Mouse (Mus musculus) liver, adult 2 months (tissue): ENCODE data around the gene Vasp. TPM values are rescaled to one million over a fixed set of nuclear protein-coding genes. Genes with fewer than 3 reads are reported as not detected.

Experiments used
- DNase-seq: peaks from one replicate; pipeline ENCODE4 v3.0.0-alpha.2; 2011; ENCODE audit warnings: low read depth, low spot score; ENCODE audit errors: extremely low read depth
- H3K27ac ChIP-seq: fragments of 200-500 bp; replicated peaks from 2 replicates; pipeline ENCODE4 v1.5.1; 2012; ENCODE audit warnings: low read depth, mild to moderate bottlenecking, control low read depth, inconsistent platforms, low read length; ENCODE audit not compliant: insufficient read depth
- H3K27me3 ChIP-seq: fragments of 200-500 bp; 2 replicates; pipeline ENCODE4 v1.6.1; 2012; ENCODE audit warnings: mild to moderate bottlenecking, moderate library complexity, low read length, inconsistent platforms; ENCODE audit not compliant: control insufficient read depth, insufficient read depth
- H3K36me3 ChIP-seq: fragments of 200-500 bp; 2 replicates; pipeline ENCODE4 v1.6.1; 2012; ENCODE audit warnings: low read length, inconsistent platforms; ENCODE audit not compliant: control insufficient read depth, insufficient read depth
- H3K4me1 ChIP-seq: fragments of 200-500 bp; 2 replicates; pipeline ENCODE4 v1.6.1; 2011; ENCODE audit warnings: low read length; ENCODE audit not compliant: control insufficient read depth, insufficient read depth
- H3K4me3 ChIP-seq: fragments of 200-500 bp; 2 replicates; pipeline ENCODE4 v1.5.1; 2011; ENCODE audit warnings: low read depth, mild to moderate bottlenecking, control low read depth, low read length, moderate library complexity; ENCODE audit not compliant: insufficient read depth
- H3K79me2 ChIP-seq: fragments of 200-500 bp; 2 replicates; pipeline ENCODE4 v1.6.1; 2012; ENCODE audit warnings: inconsistent platforms, mild to moderate bottlenecking, low read length, moderate library complexity; ENCODE audit not compliant: control insufficient read depth, insufficient read depth
- H3K9ac ChIP-seq: fragments of 200-500 bp; 2 replicates; pipeline ENCODE4 v1.6.1; 2012; ENCODE audit warnings: low read depth, mild to moderate bottlenecking, control low read depth, inconsistent platforms, low read length
- CTCF ChIP-seq: fragments of 200-500 bp; IDR thresholded peaks from 2 replicates; pipeline ENCODE4 v1.5.1; 2011; ENCODE audit warnings: low read depth, low read length, control low read depth
- POLR2A ChIP-seq: fragments of 200-500 bp; IDR thresholded peaks from 2 replicates; pipeline ENCODE4 v1.6.1; 2011; ENCODE audit warnings: low read length, control low read depth; ENCODE audit not compliant: insufficient read depth; ENCODE audit errors: extremely low read depth
- WGBS: fragments of 180-500 bp; shearing (Covaris S2); methylation state at CpG from one replicate; pipeline ENCODE4 v1.1.7; 2018; 5-methylcytosine and 5-hydroxymethylcytosine counted together
- polyA plus RNA-seq: library from polyadenylated mRNA; depleted of rRNA; stranded (reverse); fragments of >200 nt; gene quantifications from 2 replicates; pipeline ENCODE4 v1.2.3, GENCODE M21; 2012
- total RNA-seq: library from RNA; depleted of rRNA; stranded (reverse); fragments of >200 nt; gene quantifications from 2 replicates; pipeline ENCODE4 v1.2.3, GENCODE M21; 2014

The Vasp gene
- total and polyA plus RNA-seq, 2 experiments: 6.3 to 37.1 TPM

DNA sequence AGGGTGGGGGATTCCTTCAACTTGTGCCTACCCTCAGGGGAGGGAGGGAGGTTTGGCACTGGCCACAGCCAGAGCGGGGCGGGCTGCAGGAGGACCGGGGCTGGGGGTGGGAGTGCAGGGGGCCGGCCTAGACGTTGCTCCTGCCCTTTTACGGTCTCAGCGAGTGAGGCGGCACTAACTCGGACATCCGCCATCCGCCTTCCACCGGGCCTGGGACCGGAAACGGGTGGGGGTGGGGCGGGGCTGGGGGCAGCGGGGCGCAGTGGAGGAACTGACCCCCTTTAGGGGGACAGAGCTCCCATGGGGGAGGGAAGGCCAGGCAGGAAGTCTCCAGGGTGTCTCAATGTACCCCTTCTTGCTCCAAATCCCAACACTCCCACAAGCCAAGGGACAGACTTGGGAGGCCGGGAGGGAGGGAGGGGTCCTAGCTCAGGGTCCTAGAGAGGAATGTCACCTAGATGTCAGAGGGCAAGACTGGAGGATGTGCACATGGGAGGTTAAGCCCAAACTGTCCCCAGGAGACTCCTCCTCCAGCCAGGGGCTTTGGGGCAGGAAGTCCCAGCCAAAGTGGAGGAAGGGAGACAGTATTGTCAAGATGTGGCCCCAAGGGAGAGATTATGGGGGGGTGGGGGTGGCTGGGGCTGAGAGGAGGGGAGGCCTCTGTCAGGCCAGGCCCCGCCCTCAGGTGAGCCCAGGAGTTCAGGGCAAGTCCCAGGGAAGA is 1.7 kb downstream of the Vasp start:
- 18% methylated on average over 18 of the region's 19 CpGs for WGBS
- TF ChIP-seq POLR2A: no peak
- TF ChIP-seq CTCF: no peak
- Histone ChIP-seq H3K4me3 (peak overlapping the region; percentile 37), H3K27me3 (no peaks in the 10 kb centered on the region), H3K9ac (peak overlapping the region; percentile 37), H3K36me3 (no peaks in the 10 kb centered on the region), H3K79me2 (peaks cover 28% of the 10 kb centered on the region), H3K4me1 (peaks cover 6% of the 10 kb centered on the region; the same call in 1 of the 2 replicates), H3K27ac (peak overlapping the region; percentile 68)
- DNase-seq: peak; percentile 18

DNA sequence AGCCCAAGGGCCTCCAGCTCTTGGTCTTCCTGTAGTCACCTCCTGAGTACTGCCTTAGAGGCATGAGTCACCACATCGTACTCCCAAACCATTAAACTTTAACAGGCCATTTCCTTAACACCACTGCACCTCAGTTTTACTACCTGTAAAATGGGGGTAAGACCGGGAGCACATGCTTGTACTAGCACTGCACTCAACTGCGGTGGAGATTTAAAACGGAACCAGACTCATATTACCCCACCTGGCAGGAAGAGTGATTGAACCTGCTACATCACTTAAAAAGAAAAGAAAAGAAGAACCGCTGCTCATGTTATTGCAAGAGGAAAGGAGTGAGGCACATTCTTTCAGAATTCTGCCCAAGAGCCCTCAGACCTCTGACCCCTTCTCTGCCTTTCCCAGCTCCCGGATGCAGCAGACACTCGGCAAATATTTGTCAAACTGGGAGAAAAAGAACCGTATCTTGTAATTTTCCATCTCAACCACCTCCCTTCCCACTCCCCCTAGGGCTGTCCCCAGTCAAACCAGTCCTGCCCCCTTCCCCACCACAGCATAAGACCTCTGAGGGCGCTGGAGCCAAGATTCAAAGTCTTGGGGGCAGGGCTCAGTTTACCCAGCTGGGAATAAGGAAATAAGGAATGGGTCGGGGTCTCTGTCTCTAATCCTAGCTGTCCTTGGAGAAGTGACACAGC is 2.5 kb downstream of the Vasp start:
- H3K4me1 ChIP-seq: peaks cover 6% of the 10 kb centered on the region; the same call in 1 of the 2 replicates

DNA sequence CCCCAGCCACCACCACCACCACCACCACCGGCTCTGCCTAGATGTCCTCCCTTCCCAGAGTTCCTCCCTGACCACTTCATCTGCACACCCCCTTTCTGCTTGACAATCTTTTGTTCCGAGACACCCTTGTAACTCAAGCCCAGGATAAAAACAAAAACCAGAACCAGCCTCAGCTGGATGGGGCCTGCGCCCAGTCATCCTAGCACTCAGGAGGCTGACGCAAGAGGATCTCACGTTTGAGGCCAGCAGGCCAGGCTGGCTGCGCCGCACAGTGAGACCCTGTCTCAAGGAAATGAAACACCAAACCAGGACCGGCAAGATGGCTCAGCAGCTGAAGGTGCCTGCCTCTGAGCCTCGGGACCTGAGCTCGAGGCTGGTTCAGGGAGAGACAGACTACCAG is 4.6 kb downstream of the Vasp start:
- TF ChIP-seq POLR2A (no peak), CTCF (no peak)
- H3K79me2 ChIP-seq: peaks cover 30% of the 10 kb centered on the region
- H3K9ac ChIP-seq: peak overlapping the region; percentile 41
- no peak overlapping the region; the same call in 1 of the 2 replicates for H3K4me3 ChIP-seq
- peaks cover 6% of the 10 kb centered on the region; the same call in 1 of the 2 replicates for H3K4me1 ChIP-seq
- 63% methylated on average over 10 of the region's 10 CpGs for WGBS
- H3K36me3 ChIP-seq: peaks cover 7% of the 10 kb centered on the region; the same call in 1 of the 2 replicates
- H3K27ac ChIP-seq: peak overlapping the region; percentile 30; the same call in 1 of the 2 replicates
- DNase-seq: no peak
- no peaks in the 10 kb centered on the region for H3K27me3 ChIP-seq

More for the DNA sequence above, 2.5 kb downstream of the Vasp start:
- Histone ChIP-seq H3K4me3 (peak overlapping the region; percentile 37), H3K27me3 (no peaks in the 10 kb centered on the region), H3K36me3 (0 out of 2 replicates have a peak, but pooled peaks cover 2% of the 10 kb centered on the region), H3K27ac (peak overlapping the region; percentile 68), H3K79me2 (peaks cover 30% of the 10 kb centered on the region), H3K9ac (peak overlapping the region; percentile 33)
- TF ChIP-seq CTCF: no peak
- TF ChIP-seq POLR2A: no peak
- peak; percentile 21 for DNase-seq
- 41% methylated on average over 10 of the region's 10 CpGs for WGBS

DNA sequence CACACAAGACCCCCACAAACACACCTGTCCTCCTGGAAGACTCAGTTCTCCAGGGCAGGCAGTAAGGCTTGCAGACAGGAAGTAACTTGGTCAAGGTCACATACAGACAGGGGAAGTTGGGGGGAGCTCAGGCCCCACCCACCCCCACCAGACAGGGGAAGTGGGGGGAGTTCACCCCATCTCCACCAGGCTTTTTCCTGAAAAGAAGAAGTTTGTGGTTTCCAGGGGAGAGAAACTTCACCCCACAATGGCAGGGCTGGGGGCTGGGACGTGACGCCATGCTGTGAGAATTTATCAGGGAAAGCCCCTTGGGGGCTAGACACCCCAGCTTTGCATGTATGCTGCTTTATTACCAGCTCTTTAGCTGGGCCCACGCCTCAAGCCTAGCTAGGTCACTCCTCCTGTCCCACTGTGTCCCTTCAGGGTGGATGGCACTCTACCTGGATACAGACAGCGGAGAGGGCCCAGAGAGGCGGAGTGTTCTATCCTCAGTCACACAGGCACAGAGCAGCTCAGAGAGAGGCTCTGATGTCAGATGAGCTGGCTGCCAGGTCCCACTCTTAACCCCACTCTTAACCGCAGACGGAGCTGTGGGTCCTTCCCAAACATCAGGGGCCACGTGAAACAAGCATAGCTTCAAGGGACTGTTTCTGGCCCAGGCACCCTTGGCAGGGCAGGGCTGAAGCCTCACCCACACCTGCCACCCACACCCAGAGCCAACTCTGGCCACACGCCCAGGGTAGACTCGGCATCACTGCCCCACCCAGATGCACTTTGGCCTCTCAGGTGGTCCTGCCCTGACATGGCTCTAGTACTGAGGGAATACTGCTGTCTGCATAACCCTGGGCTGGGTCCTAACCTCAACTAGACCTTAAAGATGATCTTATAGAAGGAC is 5.4 kb downstream of the Vasp start:
- peaks cover 27% of the 10 kb centered on the region for H3K79me2 ChIP-seq
- peak; percentile 30 for DNase-seq
- H3K9ac ChIP-seq: 0 out of 2 replicates have a peak overlapping the region, but pooled peaks have one; percentile 5
- no peaks in the 10 kb centered on the region for H3K27me3 ChIP-seq
- no peak for TF ChIP-seq POLR2A
- no peak for TF ChIP-seq CTCF
- H3K4me1 ChIP-seq: peaks cover 6% of the 10 kb centered on the region; the same call in 1 of the 2 replicates
- 58% methylated on average over 10 of the region's 10 CpGs for WGBS
- peaks cover 10% of the 10 kb centered on the region; the same call in 1 of the 2 replicates for H3K36me3 ChIP-seq
- peak overlapping the region; percentile 3; the same call in 1 of the 2 replicates for H3K27ac ChIP-seq
- no peak overlapping the region; the same call in 1 of the 2 replicates for H3K4me3 ChIP-seq

DNA sequence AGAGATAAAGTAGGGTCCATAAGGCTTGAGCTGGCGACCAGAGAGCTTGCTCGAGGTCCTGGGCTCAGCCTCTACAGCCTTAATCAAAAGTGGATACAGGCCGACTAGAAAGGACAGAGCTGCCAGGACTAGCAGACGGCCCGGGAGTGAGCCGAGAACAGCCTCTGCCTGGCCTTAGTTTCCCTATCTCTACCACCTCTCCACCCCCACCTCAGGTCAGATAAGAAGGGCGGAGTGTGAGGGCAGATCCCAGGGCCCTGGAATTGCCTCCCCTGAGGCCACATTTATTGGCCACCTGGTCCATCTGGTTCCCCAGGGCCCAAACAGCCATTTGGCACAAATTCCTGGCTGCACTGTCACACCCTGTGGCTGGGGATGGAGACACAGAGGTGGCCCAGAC is 6.5 kb downstream of the Vasp start:
- no peak overlapping the region for H3K4me3 ChIP-seq
- 79% methylated on average over 7 of the region's 7 CpGs for WGBS
- peaks cover 10% of the 10 kb centered on the region; the same call in 1 of the 2 replicates for H3K36me3 ChIP-seq

More for the DNA sequence above, 6.5 kb downstream of the Vasp start:
- no peak for TF ChIP-seq POLR2A
- Histone ChIP-seq H3K27me3 (no peaks in the 10 kb centered on the region), H3K9ac (no peak overlapping the region), H3K27ac (no peak overlapping the region), H3K4me1 (peaks cover 6% of the 10 kb centered on the region; the same call in 1 of the 2 replicates), H3K79me2 (peaks cover 21% of the 10 kb centered on the region)
- no peak for DNase-seq
